Comparison of ENCODE assay signal across 20 mouse cellular contexts in the genomic region with DNA sequence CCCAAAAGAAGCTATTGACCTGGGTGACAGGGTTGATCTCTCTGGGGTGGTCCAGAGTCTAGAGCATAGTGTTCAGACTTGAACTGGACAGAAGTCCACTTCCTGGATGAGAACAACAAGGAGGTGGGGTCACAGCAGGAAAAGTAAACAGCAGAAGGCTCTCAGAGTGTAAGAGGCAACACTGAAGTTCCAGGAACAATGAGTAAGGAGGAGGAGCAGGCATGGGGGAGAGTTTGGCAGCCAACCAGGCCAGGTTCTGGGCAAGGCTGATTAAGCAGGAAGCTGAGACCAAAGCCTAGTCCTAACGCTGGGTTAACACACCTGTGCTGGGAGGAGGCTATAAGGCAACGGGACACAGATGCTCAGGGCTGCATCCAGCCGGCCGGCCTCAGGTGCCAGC. TPM values are rescaled to one million over a fixed set of nuclear protein-coding genes. Genes with fewer than 3 reads are reported as not detected.
A peak's percentile ranks its signal among the peaks of the same experiment; 100 is the strongest.
DNase-seq lines count a peak whose midpoint lies in the region; ATAC-seq and TF ChIP-seq lines count a peak whose summit lies in the region.
"Had no signal": no experiment of that assay in that cellular context is flagged by ENCODE, and none has a peak within 500 bp of the region (broad histone marks: within the 10 kb centered on the region; RNA-seq: fewer than 3 reads in every experiment).

No protein-coding gene starts in this region.

- peak; percentile 73 for DNase-seq in liver, adult 2 months (ENCODE audit: extremely low read depth, low read depth, low spot score)
- DNase-seq in liver, postnatal 0 days, result peak; percentile 47
- peak; percentile 36 for DNase-seq in lung, postnatal 10 days
- DNase-seq in cerebellum, adult 2 months, result no peak
- DNase-seq: adrenal gland, postnatal 25 days; cerebellum, adult 18-20 months; cerebellum, postnatal 36 days; gastrocnemius, postnatal 25 days; kidney, adult 11 months; kidney, postnatal 10 days; right cerebral cortex, adult 18-20 months; thymus, adult 18-20 months; thymus, postnatal 4 days had no signal

- TF ChIP-seq POLR2A in liver, adult 2 months (IDR thresholded peaks at IDR 0.05; ENCODE audit: extremely low read depth, insufficient read depth, low read length), result no peak
- TF ChIP-seq POLR2A in cerebellum, adult 2 months (IDR thresholded peaks at IDR 0.05; ENCODE audit: borderline replicate concordance, insufficient read depth, low read length), result no peak

- H3K27ac ChIP-seq in liver, adult 2 months (replicated peaks; ENCODE audit: insufficient read depth, low read depth, low read length), result peak overlapping the region; percentile 12
- no peak overlapping the region for H3K27ac ChIP-seq in liver, embryonic 12.5 days
- H3K27ac ChIP-seq in liver, postnatal 0 days (ENCODE audit: low read depth), result no peak overlapping the region
- no peak overlapping the region for H3K27ac ChIP-seq in stomach, embryonic 15.5 days
- no peak overlapping the region for H3K27ac ChIP-seq in midbrain, embryonic 13.5 days
- H3K27ac ChIP-seq in cerebellum, adult 2 months (ENCODE audit: insufficient read depth, low read length), result no peak overlapping the region
- H3K27ac ChIP-seq: forebrain, embryonic 10.5 days; heart, embryonic 15.5 days; limb, embryonic 13.5 days had no signal

- H3K4me1 ChIP-seq in liver, adult 2 months (ENCODE audit: control insufficient read depth, insufficient read depth, low read length), result peaks cover 12% of the 10 kb centered on the region; the same call in 1 of the 2 replicates
- no peaks in the 10 kb centered on the region for H3K4me1 ChIP-seq in liver, embryonic 12.5 days
- H3K4me1 ChIP-seq in liver, postnatal 0 days (ENCODE audit: insufficient read depth), result no peaks in the 10 kb centered on the region
- no peaks in the 10 kb centered on the region for H3K4me1 ChIP-seq in stomach, embryonic 15.5 days
- H3K4me1 ChIP-seq in midbrain, embryonic 13.5 days (replicated peaks), result no peaks in the 10 kb centered on the region
- H3K4me1 ChIP-seq in cerebellum, adult 2 months (ENCODE audit: control insufficient read depth, insufficient read depth, low read length), result no peaks in the 10 kb centered on the region
- H3K4me1 ChIP-seq: forebrain, embryonic 10.5 days; heart, embryonic 15.5 days; limb, embryonic 13.5 days had no signal

- peaks cover 11% of the 10 kb centered on the region; the same call in 1 of the 2 replicates for H3K36me3 ChIP-seq in liver, adult 2 months (ENCODE audit: control insufficient read depth, insufficient read depth, low read length)
- H3K36me3 ChIP-seq in liver, embryonic 12.5 days, result no peaks in the 10 kb centered on the region
- H3K36me3 ChIP-seq in liver, postnatal 0 days (replicated peaks; ENCODE audit: insufficient read depth, low read length), result no peaks in the 10 kb centered on the region
- no peaks in the 10 kb centered on the region for H3K36me3 ChIP-seq in stomach, embryonic 15.5 days
- no peaks in the 10 kb centered on the region for H3K36me3 ChIP-seq in midbrain, embryonic 13.5 days
- H3K36me3 ChIP-seq: forebrain, embryonic 10.5 days; heart, embryonic 15.5 days; limb, embryonic 13.5 days had no signal

- no peak overlapping the region for H3K4me2 ChIP-seq in liver, embryonic 12.5 days
- no peak overlapping the region for H3K4me2 ChIP-seq in liver, postnatal 0 days (ENCODE audit: low read depth, low read length)
- no peak overlapping the region for H3K4me2 ChIP-seq in stomach, embryonic 15.5 days
- no peak overlapping the region for H3K4me2 ChIP-seq in midbrain, embryonic 13.5 days (replicated peaks)
- H3K4me2 ChIP-seq: heart, embryonic 15.5 days; limb, embryonic 13.5 days had no signal

- ATAC-seq in liver, embryonic 12.5 days, result no peak; the same call in 1 of the 2 replicates
- ATAC-seq in liver, postnatal 0 days, result peak; percentile 44; the same call in 1 of the 2 replicates
- ATAC-seq in stomach, embryonic 15.5 days (ENCODE audit: insufficient read depth, low FRiP score, low read depth), result 0 out of 2 replicates have a peak, but pooled peaks have one; percentile 27
- no peak for ATAC-seq in midbrain, embryonic 13.5 days
- ATAC-seq: hindbrain, embryonic 16.5 days had no signal

- WGBS in liver, adult 2 months, result 26% methylated on average over 4 of the region's 4 CpGs
- 67% methylated on average over 4 of the region's 4 CpGs for WGBS in liver, embryonic 12.5 days (ENCODE audit: insufficient replicate concordance)
- 61% methylated on average over 4 of the region's 4 CpGs for WGBS in liver, postnatal 0 days (ENCODE audit: insufficient replicate concordance)
- WGBS in stomach, embryonic 15.5 days, result 58% methylated on average over 4 of the region's 4 CpGs
- WGBS in midbrain, embryonic 13.5 days, result 76% methylated on average over 4 of the region's 4 CpGs
- 70% methylated on average over 4 of the region's 4 CpGs for WGBS in cerebellum, adult 2 months

- H3K4me3 ChIP-seq in liver, adult 2 months (ENCODE audit: insufficient read depth, low read depth, low read length), result peak overlapping the region; percentile 42; the same call in 1 of the 2 replicates
- no peak overlapping the region for H3K4me3 ChIP-seq in liver, embryonic 12.5 days
- H3K4me3 ChIP-seq in liver, postnatal 0 days (ENCODE audit: low read depth, low read length), result no peak overlapping the region
- H3K4me3 ChIP-seq in stomach, embryonic 15.5 days (replicated peaks), result no peak overlapping the region
- no peak overlapping the region for H3K4me3 ChIP-seq in midbrain, embryonic 13.5 days (replicated peaks)
- no peak overlapping the region for H3K4me3 ChIP-seq in cerebellum, adult 2 months (replicated peaks; ENCODE audit: insufficient read depth, low read depth, low read length)
- H3K4me3 ChIP-seq: forebrain, embryonic 10.5 days; heart, embryonic 15.5 days; limb, embryonic 13.5 days had no signal

- no peak for TF ChIP-seq CTCF in liver, adult 2 months (IDR thresholded peaks at IDR 0.05; ENCODE audit: low read depth, low read length)
- TF ChIP-seq CTCF in liver, postnatal 0 days (IDR thresholded peaks at IDR 0.05; ENCODE audit: low read depth), result no peak
- TF ChIP-seq CTCF in cerebellum, adult 2 months (IDR thresholded peaks at IDR 0.05; ENCODE audit: borderline replicate concordance, insufficient read depth, low read depth, low read length), result no peak

- TF ChIP-seq EP300 in liver, postnatal 0 days (IDR thresholded peaks at IDR 0.05; ENCODE audit: low read depth), result no peak

- H3K9ac ChIP-seq in liver, adult 2 months (ENCODE audit: low read depth, low read length), result no peak overlapping the region
- no peak overlapping the region for H3K9ac ChIP-seq in liver, embryonic 12.5 days
- no peak overlapping the region for H3K9ac ChIP-seq in liver, postnatal 0 days (replicated peaks)
- H3K9ac ChIP-seq in stomach, embryonic 15.5 days, result no peak overlapping the region
- no peak overlapping the region for H3K9ac ChIP-seq in midbrain, embryonic 13.5 days (replicated peaks)
- H3K9ac ChIP-seq: heart, embryonic 15.5 days; limb, embryonic 13.5 days had no signal

- H3K27me3 ChIP-seq in liver, adult 2 months (ENCODE audit: control insufficient read depth, insufficient read depth, low read length), result no peaks in the 10 kb centered on the region
- peaks cover 2% of the 10 kb centered on the region; the same call in 1 of the 2 replicates for H3K27me3 ChIP-seq in liver, embryonic 12.5 days (replicated peaks)
- no peaks in the 10 kb centered on the region for H3K27me3 ChIP-seq in liver, postnatal 0 days (ENCODE audit: insufficient read depth, low read length)
- H3K27me3 ChIP-seq in stomach, embryonic 15.5 days (replicated peaks), result no peaks in the 10 kb centered on the region
- H3K27me3 ChIP-seq in midbrain, embryonic 13.5 days, result no peaks in the 10 kb centered on the region
- H3K27me3 ChIP-seq in cerebellum, adult 2 months (ENCODE audit: control insufficient read depth, insufficient read depth, low read length), result no peaks in the 10 kb centered on the region
- H3K27me3 ChIP-seq: heart, embryonic 15.5 days; limb, embryonic 13.5 days had no signal

- H3K9me3 ChIP-seq in liver, embryonic 12.5 days (replicated peaks), result no peaks in the 10 kb centered on the region
- no peaks in the 10 kb centered on the region for H3K9me3 ChIP-seq in liver, postnatal 0 days (ENCODE audit: low read length)
- H3K9me3 ChIP-seq in stomach, embryonic 15.5 days, result no peaks in the 10 kb centered on the region
- no peaks in the 10 kb centered on the region for H3K9me3 ChIP-seq in midbrain, embryonic 13.5 days
- H3K9me3 ChIP-seq: forebrain, embryonic 10.5 days; heart, embryonic 15.5 days; limb, embryonic 13.5 days had no signal

- peaks cover 3% of the 10 kb centered on the region; the same call in 1 of the 2 replicates for H3K79me2 ChIP-seq in liver, adult 2 months (ENCODE audit: control insufficient read depth, insufficient read depth, low read length)

RNA-seq across cellular contexts. Expression of a gene that starts 19.9 kb away (rescaled TPM):
- total RNA-seq in liver, adult 2 months (2014; rRNA removed), result 34.2 TPM in 2 replicates
- polyA plus RNA-seq in liver, adult 2 months (2012; rRNA removed), result 18.1 and 20.4 TPM in 2 replicates
- 39.1 and 39.3 TPM in 2 replicates for polyA plus RNA-seq in liver, embryonic 12.5 days (2016; fragmentation: Nextera tagmentation; extraction: Ambion mirVana)
- polyA plus RNA-seq in liver, postnatal 0 days (2015; fragmentation: Nextera tagmentation; extraction: Ambion mirVana), result 17.4 and 20.3 TPM in 2 replicates
- polyA plus RNA-seq in stomach, embryonic 15.5 days (2015; fragmentation: Nextera tagmentation; extraction: Ambion mirVana), result 37.6 and 37.8 TPM in 2 replicates
- polyA plus RNA-seq in midbrain, embryonic 13.5 days (2015; fragmentation: Nextera tagmentation; extraction: Ambion mirVana), result 34.1 and 36.1 TPM in 2 replicates
- 35.4 and 35.7 TPM in 2 replicates for polyA plus RNA-seq in cerebellum, adult 2 months (2012; rRNA removed)

Comparison
In these comparisons a context has a peak if more than half of its experiments do, and no peak if none do; other contexts are left out.
1. ATAC-seq: peak in liver, postnatal 0 days (single experiment) and stomach, embryonic 15.5 days (single experiment); none in liver, embryonic 12.5 days (single experiment) and midbrain, embryonic 13.5 days (single experiment).
2. DNase-seq: peak in liver, adult 2 months (single experiment), liver, postnatal 0 days (single experiment) and lung, postnatal 10 days (single experiment); none in cerebellum, adult 2 months (0 of 2).